Mouse (Mus musculus): Measurements from ENCODE around the gene Cdh9. TPM values are rescaled to one million over a fixed set of nuclear protein-coding genes. Genes with fewer than 3 reads are reported as not detected.

Gene Cdh9
- 1.6 and 1.9 TPM in 2 replicates for polyA plus RNA-seq (2016; fragmentation: Nextera tagmentation; extraction: Ambion mirVana)

DNA sequence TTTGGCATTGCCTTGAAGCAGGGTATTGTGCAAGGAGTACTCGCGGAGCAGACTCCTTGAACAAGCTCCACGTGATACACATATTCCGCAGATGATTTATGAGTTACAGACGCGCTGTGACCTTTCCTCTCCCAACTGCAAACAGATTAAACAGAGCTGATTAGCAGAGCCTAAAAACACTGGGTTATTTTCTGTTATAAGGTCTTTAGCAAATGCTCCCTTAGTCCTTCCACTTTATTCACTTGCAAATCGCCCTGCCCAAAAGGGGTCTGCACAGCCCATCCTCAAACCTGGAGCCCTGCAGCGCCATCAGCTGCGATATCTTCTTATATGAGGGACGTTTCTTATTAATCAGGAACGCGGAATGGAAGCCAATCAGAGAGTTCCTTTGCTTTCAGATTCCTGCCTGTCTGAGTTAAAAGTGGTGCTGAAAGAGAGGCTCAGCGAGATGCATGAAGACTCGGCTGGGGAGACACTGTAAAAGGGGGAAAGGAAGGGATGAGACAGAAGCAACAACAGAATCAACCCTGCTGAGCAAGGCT is at the start of gene Cdh9:
TSS of gene Cdh9 (plus strand) at position 287 of the 542 bp plus-strand sequence.
- 3% methylated on average over 14 of the region's 14 CpGs for WGBS
- Histone ChIP-seq H3K9ac (peak within 1 kb of the TSS; percentile 27; the same call in 1 of the 2 replicates), H3K4me2 (replicated peaks) (peak within 1 kb of the TSS; percentile 56), H3K4me3 (peak within 1 kb of the TSS; percentile 19; the same call in 1 of the 2 replicates), H3K9me3 (no peaks in the 10 kb centered on the region), H3K27me3 (replicated peaks) (no peaks in the 10 kb centered on the region), H3K27ac (no peak within 1 kb of the TSS), H3K36me3 (no peaks in the 10 kb centered on the region), H3K4me1 (no peaks in the 10 kb centered on the region)
- ATAC-seq (ENCODE audit: low FRiP score, low read depth), result peak; percentile 82

DNA sequence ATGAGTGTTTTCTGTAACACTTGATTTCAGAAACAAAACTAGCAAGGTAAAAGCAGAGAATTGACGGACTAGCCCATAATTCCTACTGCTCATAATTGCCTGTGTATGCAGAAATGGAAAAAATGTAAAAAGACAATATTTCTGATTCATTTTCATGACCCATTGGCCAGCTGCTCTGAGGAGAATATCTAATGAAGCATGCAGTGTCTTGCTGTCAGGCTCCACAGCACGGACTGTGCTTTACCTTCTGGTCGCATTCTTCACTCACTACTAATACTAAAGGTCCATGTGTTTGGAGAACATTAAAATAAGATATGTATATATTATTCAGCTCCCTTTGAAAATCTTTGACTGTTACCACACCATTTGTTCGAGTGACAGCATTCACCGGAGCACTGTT is 49.5 kb upstream of the Cdh9 start:
- Histone ChIP-seq H3K9ac (no peak overlapping the region), H3K27me3 (replicated peaks) (no peaks in the 10 kb centered on the region), H3K4me3 (no peak overlapping the region), H3K4me2 (replicated peaks) (no peak overlapping the region), H3K9me3 (no peaks in the 10 kb centered on the region), H3K4me1 (no peaks in the 10 kb centered on the region), H3K27ac (no peak overlapping the region), H3K36me3 (no peaks in the 10 kb centered on the region)
- ATAC-seq (ENCODE audit: low FRiP score, low read depth), result no peak
- 79% methylated on average over 5 of the region's 5 CpGs for WGBS

DNA sequence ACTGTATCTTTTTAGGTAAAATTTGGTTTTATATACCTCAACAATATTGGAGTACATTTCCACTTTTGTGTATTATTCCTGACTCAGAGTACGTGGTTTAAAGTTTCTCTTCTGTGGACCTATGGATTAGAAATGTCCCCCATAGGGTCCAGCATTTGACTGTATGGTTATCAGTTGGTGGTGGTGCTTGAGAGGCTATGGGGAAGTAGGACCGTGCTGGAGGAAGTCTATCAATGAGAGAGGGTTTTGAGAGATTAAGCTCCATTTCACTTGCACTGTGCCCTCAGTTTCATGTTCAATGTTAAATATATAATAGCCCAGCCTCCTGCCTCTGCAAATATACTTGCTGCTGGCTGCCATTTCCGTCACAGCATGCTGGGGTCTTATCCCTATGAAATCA is 28.7 kb upstream of the Cdh9 start:
- Histone ChIP-seq H3K4me2 (replicated peaks) (no peak overlapping the region), H3K27me3 (replicated peaks) (no peaks in the 10 kb centered on the region), H3K9ac (no peak overlapping the region), H3K4me1 (no peaks in the 10 kb centered on the region), H3K4me3 (no peak overlapping the region), H3K36me3 (no peaks in the 10 kb centered on the region), H3K9me3 (no peaks in the 10 kb centered on the region), H3K27ac (no peak overlapping the region)
- WGBS, result 83% methylated on average over 3 of the region's 3 CpGs
- ATAC-seq (ENCODE audit: low FRiP score, low read depth), result no peak

DNA sequence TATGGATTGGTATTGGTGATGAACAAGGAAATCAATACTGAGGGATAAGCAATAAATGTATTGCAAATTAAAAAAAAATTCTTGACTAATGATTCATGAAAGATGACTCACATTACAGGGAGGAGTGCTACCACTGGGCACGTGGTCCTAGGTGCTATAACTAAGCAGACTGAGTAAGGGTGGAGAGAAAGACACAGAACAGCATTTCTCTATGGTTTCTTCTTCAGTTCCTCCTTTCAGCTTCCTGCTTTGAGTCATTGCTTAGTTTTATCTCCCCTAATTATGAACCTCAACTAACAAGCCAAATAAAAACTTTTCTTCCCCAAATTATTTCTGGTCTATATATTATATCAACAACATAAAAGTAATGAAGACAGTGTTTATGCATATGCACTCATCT is 26.2 kb upstream of the Cdh9 start:
- H3K27ac ChIP-seq, result no peak overlapping the region
- ATAC-seq (ENCODE audit: low FRiP score, low read depth), result no peak
- H3K36me3 ChIP-seq, result no peaks in the 10 kb centered on the region
- no peaks in the 10 kb centered on the region for H3K27me3 ChIP-seq (replicated peaks)
- WGBS, result 75% methylated on average over 1 of the region's 1 CpGs
- no peak overlapping the region for H3K4me2 ChIP-seq (replicated peaks)
- no peak overlapping the region for H3K4me3 ChIP-seq
- no peak overlapping the region for H3K9ac ChIP-seq
- H3K9me3 ChIP-seq, result no peaks in the 10 kb centered on the region
- H3K4me1 ChIP-seq, result no peaks in the 10 kb centered on the region

DNA sequence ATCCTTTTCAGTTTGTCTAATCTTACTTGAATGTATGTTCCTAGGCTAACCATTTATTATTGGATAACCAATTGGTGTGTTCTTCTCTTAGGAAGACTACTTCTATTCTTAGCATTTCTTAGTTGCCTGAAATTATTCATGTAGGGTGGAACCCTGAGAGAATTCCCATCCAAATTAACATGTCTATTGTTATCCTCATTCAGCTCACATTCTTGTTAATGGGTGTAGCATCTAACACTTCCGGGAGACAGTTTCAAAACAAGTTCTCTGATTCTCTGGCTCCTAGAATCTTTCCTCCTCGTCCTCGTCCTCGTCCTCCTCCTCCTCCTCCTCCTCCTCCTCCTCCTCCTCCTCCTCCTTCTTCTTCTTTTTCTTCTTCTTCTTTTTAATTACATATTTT is 10.5 kb downstream of the Cdh9 start:
- Histone ChIP-seq H3K9ac (no peak overlapping the region), H3K4me1 (no peaks in the 10 kb centered on the region), H3K27ac (no peak overlapping the region), H3K27me3 (replicated peaks) (no peaks in the 10 kb centered on the region), H3K4me3 (no peak overlapping the region), H3K36me3 (no peaks in the 10 kb centered on the region), H3K9me3 (no peaks in the 10 kb centered on the region), H3K4me2 (replicated peaks) (no peak overlapping the region)
- WGBS, result 85% methylated on average over 4 of the region's 4 CpGs
- ATAC-seq (ENCODE audit: low FRiP score, low read depth), result no peak

DNA sequence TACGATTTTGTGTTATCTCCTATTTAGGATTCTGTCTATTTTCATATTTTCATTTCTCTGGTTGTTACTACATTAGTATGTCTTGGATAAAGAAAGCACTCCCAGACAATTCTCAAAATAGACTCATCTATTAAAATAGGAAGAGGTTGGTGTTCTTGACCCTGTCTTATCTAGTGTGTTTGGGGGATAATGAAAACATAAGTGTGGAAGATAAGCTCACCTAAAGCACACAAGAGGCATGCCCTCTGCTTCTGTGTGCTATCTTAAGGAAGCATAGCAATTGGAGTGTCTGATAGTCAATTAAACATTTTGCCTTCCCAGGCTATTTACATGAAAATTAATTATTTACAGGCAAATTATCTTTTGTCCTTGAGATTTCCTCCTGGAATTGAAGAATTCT is 18.1 kb downstream of the Cdh9 start:
- no peaks in the 10 kb centered on the region for H3K9me3 ChIP-seq
- no peak for ATAC-seq (ENCODE audit: low FRiP score, low read depth)

DNA sequence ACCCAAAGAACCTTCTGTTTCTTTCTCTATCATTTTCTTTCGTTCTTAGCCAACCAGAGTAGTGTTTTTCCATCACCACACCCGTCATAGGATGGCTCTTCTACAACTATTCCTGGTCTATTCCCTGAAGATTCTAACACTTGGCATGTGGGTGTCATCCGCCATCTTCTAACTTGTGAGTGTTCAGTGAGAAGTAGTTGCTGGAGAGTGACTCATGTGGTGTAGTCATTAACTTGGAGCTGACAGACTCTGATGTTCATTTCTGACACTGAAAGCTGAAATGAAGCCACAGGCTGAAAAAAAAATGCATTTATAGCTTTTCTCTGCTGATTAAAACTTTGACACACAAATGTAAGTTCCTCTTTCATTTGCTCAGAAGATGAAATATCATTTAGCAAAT is 34.7 kb downstream of the Cdh9 start:
- H3K9ac ChIP-seq, result no peak overlapping the region
- no peaks in the 10 kb centered on the region for H3K9me3 ChIP-seq
- no peaks in the 10 kb centered on the region for H3K4me1 ChIP-seq
- H3K27ac ChIP-seq, result no peak overlapping the region
- no peak overlapping the region for H3K4me3 ChIP-seq
- 84% methylated on average over 3 of the region's 3 CpGs for WGBS
- H3K36me3 ChIP-seq, result no peaks in the 10 kb centered on the region
- no peaks in the 10 kb centered on the region for H3K27me3 ChIP-seq (replicated peaks)
- no peak overlapping the region for H3K4me2 ChIP-seq (replicated peaks)
- no peak for ATAC-seq (ENCODE audit: low FRiP score, low read depth)

More for the DNA sequence above, 18.1 kb downstream of the Cdh9 start:
- Histone ChIP-seq H3K9ac (no peak overlapping the region), H3K36me3 (no peaks in the 10 kb centered on the region), H3K27ac (no peak overlapping the region), H3K4me3 (no peak overlapping the region), H3K4me1 (no peaks in the 10 kb centered on the region), H3K4me2 (replicated peaks) (no peak overlapping the region), H3K27me3 (replicated peaks) (no peaks in the 10 kb centered on the region)
- 91% methylated on average over 1 of the region's 1 CpGs for WGBS

DNA sequence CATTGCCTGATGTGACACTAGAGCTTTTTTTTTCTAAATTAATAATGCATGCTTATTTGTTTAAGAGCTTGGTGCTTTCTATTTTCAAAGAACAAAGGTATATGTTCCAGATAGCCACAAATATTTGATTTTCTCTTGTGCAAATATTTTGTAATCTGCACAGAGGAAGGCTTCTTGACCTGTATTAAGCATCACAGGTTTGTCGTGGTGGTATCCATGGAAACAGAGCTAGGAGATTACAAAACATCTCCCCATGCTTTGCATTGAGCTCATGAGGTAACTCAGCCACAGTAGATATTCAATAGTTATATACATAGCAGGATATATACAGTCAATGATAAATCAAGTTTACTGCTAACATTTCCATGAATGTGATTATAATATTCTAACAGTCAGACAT is 56.0 kb downstream of the Cdh9 start:
- H3K4me1 ChIP-seq, result no peaks in the 10 kb centered on the region
- H3K4me3 ChIP-seq, result no peak overlapping the region
- no peak overlapping the region for H3K4me2 ChIP-seq (replicated peaks)
- no peaks in the 10 kb centered on the region for H3K9me3 ChIP-seq
- WGBS, result 75% methylated on average over 1 of the region's 1 CpGs
- no peak for ATAC-seq (ENCODE audit: low FRiP score, low read depth)
- H3K27ac ChIP-seq, result no peak overlapping the region
- H3K27me3 ChIP-seq (replicated peaks), result no peaks in the 10 kb centered on the region
- H3K9ac ChIP-seq, result no peak overlapping the region
- H3K36me3 ChIP-seq, result no peaks in the 10 kb centered on the region

DNA sequence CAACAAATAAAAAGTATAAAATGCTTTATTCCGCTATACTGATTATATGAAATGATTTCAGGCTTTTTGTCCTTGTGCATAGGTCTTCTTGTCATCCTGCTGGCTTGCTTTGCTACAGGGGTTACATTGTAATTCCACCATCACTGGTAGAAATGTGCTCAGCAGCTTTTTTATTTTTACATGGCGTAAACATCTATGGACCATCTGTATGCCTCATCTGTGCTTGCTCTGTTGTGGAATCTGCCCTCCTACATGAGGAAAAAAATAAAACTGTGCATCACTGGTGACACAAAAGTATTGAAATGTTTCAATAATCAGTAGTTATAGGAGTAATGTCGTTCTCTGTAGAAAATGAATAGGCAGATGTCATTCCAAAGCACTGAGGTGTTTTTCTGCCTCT is 64.3 kb downstream of the Cdh9 start:
- WGBS, result 90% methylated on average over 3 of the region's 3 CpGs

DNA sequence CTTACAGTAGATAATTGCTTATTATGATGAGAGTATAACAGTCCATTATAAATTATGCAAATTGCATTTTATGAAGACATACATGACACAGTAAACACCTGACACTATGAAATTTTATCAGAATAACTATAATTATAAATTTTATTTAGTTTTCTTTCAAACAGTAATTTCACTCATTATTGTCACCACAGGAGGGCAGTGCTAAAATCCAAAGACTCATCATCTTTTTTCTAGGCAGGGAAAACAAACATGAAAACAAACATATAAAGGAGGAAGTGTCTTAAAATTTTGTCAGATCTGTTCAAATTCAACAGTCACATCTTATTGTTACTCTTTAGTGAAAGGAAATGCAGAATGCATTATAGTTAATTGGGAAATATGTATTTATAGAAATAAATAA is 72.7 kb downstream of the Cdh9 start:
- no peaks in the 10 kb centered on the region for H3K36me3 ChIP-seq
- H3K4me3 ChIP-seq, result no peak overlapping the region
- no peaks in the 10 kb centered on the region for H3K4me1 ChIP-seq
- H3K27me3 ChIP-seq (replicated peaks), result no peaks in the 10 kb centered on the region
- H3K4me2 ChIP-seq (replicated peaks), result no peak overlapping the region
- no peak overlapping the region for H3K9ac ChIP-seq
- ATAC-seq (ENCODE audit: low FRiP score, low read depth), result no peak
- no peaks in the 10 kb centered on the region for H3K9me3 ChIP-seq
- H3K27ac ChIP-seq, result no peak overlapping the region

More for the DNA sequence above, 64.3 kb downstream of the Cdh9 start:
- Histone ChIP-seq H3K27me3 (replicated peaks) (no peaks in the 10 kb centered on the region), H3K4me2 (replicated peaks) (no peak overlapping the region), H3K9me3 (no peaks in the 10 kb centered on the region), H3K4me3 (no peak overlapping the region), H3K27ac (no peak overlapping the region), H3K4me1 (no peaks in the 10 kb centered on the region), H3K36me3 (no peaks in the 10 kb centered on the region), H3K9ac (no peak overlapping the region)
- no peak for ATAC-seq (ENCODE audit: low FRiP score, low read depth)

DNA sequence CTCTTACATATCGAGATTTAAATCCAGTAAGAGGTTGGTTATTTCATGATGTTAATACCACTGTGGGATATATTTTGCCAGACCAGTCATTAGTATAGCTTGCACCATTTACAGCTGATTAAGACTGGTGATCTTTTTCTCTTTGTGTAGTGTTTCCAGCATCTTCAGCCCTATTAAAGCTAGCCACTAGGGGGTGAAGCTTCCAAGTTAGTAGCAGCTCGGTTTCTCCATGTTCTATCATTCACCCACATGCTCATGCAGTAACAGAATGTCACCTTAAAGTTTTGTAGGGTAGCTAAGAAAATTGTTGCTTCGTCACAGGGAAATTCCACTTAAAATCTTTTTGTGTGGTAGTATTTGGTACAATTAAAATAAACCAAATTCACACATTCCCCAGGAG is 82.2 kb downstream of the Cdh9 start:
- ATAC-seq (ENCODE audit: low FRiP score, low read depth), result no peak
- Histone ChIP-seq H3K9ac (no peak overlapping the region), H3K27me3 (replicated peaks) (no peaks in the 10 kb centered on the region), H3K4me2 (replicated peaks) (no peak overlapping the region), H3K4me3 (no peak overlapping the region), H3K36me3 (no peaks in the 10 kb centered on the region), H3K4me1 (no peaks in the 10 kb centered on the region), H3K9me3 (no peaks in the 10 kb centered on the region), H3K27ac (no peak overlapping the region)
- 70% methylated on average over 3 of the region's 3 CpGs for WGBS

DNA sequence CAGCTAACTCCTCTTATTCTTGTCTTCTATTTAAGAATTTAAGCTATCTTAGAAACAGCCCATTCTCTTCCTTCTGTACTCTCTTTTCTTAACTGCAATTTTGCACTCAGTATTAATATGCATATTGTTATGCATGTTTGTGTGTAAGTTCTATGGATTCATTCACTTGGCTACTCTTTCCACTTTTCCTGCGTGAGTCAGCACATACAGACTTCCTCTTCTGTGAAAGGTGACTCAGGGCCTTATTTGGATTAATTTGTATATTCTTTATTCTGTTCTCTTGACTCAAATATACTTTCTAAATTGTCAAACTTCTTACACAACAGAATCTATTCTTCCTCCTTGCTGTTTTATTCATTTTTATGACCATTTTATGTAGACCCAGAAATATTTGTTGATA is 85.5 kb downstream of the Cdh9 start:
- Histone ChIP-seq H3K4me2 (replicated peaks) (no peak overlapping the region), H3K9ac (no peak overlapping the region), H3K36me3 (no peaks in the 10 kb centered on the region), H3K27ac (no peak overlapping the region), H3K9me3 (no peaks in the 10 kb centered on the region), H3K27me3 (replicated peaks) (no peaks in the 10 kb centered on the region), H3K4me1 (no peaks in the 10 kb centered on the region), H3K4me3 (no peak overlapping the region)
- WGBS, result 95% methylated on average over 1 of the region's 1 CpGs
- no peak for ATAC-seq (ENCODE audit: low FRiP score, low read depth)

DNA sequence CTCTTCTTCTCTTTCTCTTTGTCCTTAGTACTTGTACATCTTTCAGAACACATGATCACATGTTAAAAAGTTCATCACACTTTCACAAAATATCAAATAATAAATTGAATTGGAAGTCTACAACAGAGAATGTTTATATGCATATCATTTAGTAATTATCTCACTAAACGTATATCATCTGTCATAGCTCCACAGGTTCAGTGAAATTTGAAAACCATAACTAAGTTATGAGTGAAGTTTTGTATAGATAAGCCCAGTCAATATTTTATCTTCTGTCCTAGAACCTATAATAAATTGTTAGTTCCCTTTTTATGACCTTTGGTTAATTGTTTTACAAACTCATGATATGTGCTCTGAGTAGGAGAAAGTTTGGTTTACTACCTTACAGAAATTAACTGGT is 106.2 kb downstream of the Cdh9 start:
- no peak overlapping the region for H3K4me3 ChIP-seq
- no peak overlapping the region for H3K4me2 ChIP-seq (replicated peaks)
- no peaks in the 10 kb centered on the region for H3K4me1 ChIP-seq
- no peaks in the 10 kb centered on the region for H3K36me3 ChIP-seq
- no peak for ATAC-seq (ENCODE audit: low FRiP score, low read depth)
- H3K9ac ChIP-seq, result no peak overlapping the region
- H3K27me3 ChIP-seq (replicated peaks), result no peaks in the 10 kb centered on the region
- H3K9me3 ChIP-seq, result no peaks in the 10 kb centered on the region
- no peak overlapping the region for H3K27ac ChIP-seq
- WGBS, result 85% methylated on average over 1 of the region's 1 CpGs

Data from neural tube, embryonic 12.5 days (tissue).